Mouse (Mus musculus) stomach, embryonic 14.5 days (tissue): ENCODE data around the gene Zc3h18. TPM values are rescaled to one million over a fixed set of nuclear protein-coding genes. Genes with fewer than 3 reads are reported as not detected.

Source experiments
- ATAC-seq: fragments of 200-750 bp; cut with Nextera tagmentation; 2 replicates; pipeline ENCODE4 v1.8.0; 2017; ENCODE audit warnings: low read depth, moderate TSS enrichment; ENCODE audit not compliant: insufficient number of reproducible peaks, insufficient read depth, low FRiP score
- H3K27ac ChIP-seq: fragments of 300-500 bp; sonication (generic); 2 replicates; pipeline ENCODE4 v1.5.1; 2014; ENCODE audit warnings: mild to moderate bottlenecking, low read length, moderate library complexity, mixed read lengths
- H3K27me3 ChIP-seq: fragments of 300-500 bp; sonication (generic); 2 replicates; pipeline ENCODE4 v1.6.1; 2014; ENCODE audit warnings: low read length, control low read depth, mixed read lengths; ENCODE audit not compliant: control insufficient read depth, insufficient read depth
- H3K36me3 ChIP-seq: fragments of 300-500 bp; sonication (generic); 2 replicates; pipeline ENCODE4 v1.6.1; 2014; ENCODE audit warnings: mild to moderate bottlenecking, control low read depth, low read length, moderate library complexity, mixed read lengths; ENCODE audit not compliant: control insufficient read depth, insufficient read depth
- H3K4me1 ChIP-seq: fragments of 300-500 bp; sonication (generic); 2 replicates; pipeline ENCODE4 v1.6.1; 2014; ENCODE audit warnings: low read length, control low read depth, mixed read lengths; ENCODE audit not compliant: control insufficient read depth, insufficient read depth
- H3K4me2 ChIP-seq: fragments of 300-500 bp; sonication (generic); replicated peaks from 2 replicates; pipeline ENCODE4 v1.6.1; 2014; ENCODE audit warnings: low read depth, low read length, control low read depth
- H3K4me3 ChIP-seq: fragments of 300-500 bp; sonication (generic); 2 replicates; pipeline ENCODE4 v1.5.1; 2014; ENCODE audit warnings: low read depth, low read length, control low read depth
- H3K9ac ChIP-seq: fragments of 300-500 bp; sonication (generic); replicated peaks from 2 replicates; pipeline ENCODE4 v1.6.1; 2014; ENCODE audit warnings: low read depth, mild to moderate bottlenecking, control low read depth, low read length, moderate library complexity, mixed read lengths
- H3K9me3 ChIP-seq: fragments of 300-500 bp; sonication (generic); 2 replicates; pipeline ENCODE4 v1.6.1; 2016; ENCODE audit warnings: low read depth, low read length, control low read depth; ENCODE audit not compliant: control insufficient read depth
- WGBS: fragments of 180-500 bp; shearing (Covaris S2); extraction: QIAGEN DNeasy Blood & Tissue Kit; methylation state at CpG from one replicate; pipeline ENCODE4 v1.1.7; 2014; 5-methylcytosine and 5-hydroxymethylcytosine counted together
- polyA plus RNA-seq: library from polyadenylated mRNA; unstranded; fragments of >200 nt; fragmentation: Nextera tagmentation; extraction: Ambion mirVana; gene quantifications from 2 replicates; pipeline ENCODE4 v1.2.1, GENCODE M21; 2014

The Zc3h18 gene
- polyA plus RNA-seq, 1 experiment from 2014 or later: 30.5 TPM

- no peak overlapping the region for H3K27ac ChIP-seq
- peaks cover 25% of the 10 kb centered on the region for H3K4me1 ChIP-seq
- H3K9me3 ChIP-seq: no peaks in the 10 kb centered on the region
- no peak overlapping the region for H3K9ac ChIP-seq
- H3K36me3 ChIP-seq: peaks cover 16% of the 10 kb centered on the region; the same call in 1 of the 2 replicates
- 86% methylated on average over 13 of the region's 13 CpGs for WGBS
- no peak overlapping the region for H3K4me3 ChIP-seq
- H3K4me2 ChIP-seq: no peak overlapping the region
- peaks cover 20% of the 10 kb centered on the region for H3K27me3 ChIP-seq
- ATAC-seq: no peak
Observed at GRCm38 (mm10) chr8:122334791-122335490, 41.5 kb upstream of the Zc3h18 start.

DNA sequence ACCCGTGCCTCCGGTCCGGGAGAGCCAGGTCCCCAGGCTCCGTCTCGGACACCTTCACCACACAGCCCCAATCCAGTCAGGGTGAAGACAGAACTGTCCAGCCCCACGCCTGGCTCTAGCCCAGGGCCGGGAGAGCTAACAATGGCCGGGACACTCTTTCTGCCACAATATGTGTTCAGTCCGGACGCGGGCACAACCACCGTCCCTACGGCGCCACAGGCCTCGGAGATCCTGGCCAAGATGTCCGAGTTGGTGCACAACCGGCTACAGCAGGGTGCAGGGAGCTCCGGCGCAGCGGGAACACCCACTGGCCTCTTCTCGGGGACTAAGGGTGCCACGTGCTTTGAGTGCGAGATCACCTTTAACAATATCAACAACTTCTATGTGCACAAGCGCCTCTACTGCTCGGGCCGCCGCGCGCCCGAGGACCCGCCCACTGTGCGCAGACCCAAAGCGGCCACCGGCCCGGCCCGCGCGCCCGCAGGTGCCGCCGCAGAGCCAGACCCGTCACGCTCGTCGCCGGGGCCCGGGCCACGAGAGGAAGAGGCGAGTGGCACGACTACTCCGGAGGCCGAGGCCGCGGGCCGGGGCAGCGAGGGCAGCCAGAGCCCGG, 40.7 kb upstream of the Zc3h18 start:
- H3K27me3 ChIP-seq: peaks cover 20% of the 10 kb centered on the region
- ATAC-seq: no peak
- no peak overlapping the region for H3K27ac ChIP-seq

GRCm38 (mm10) chr8:122336251-122336910, 40.0 kb upstream of the Zc3h18 start:
- H3K9me3 ChIP-seq: no peaks in the 10 kb centered on the region
- H3K4me2 ChIP-seq: peak overlapping the region; percentile 85
- ATAC-seq: peak; percentile 39
- peaks cover 16% of the 10 kb centered on the region; the same call in 1 of the 2 replicates for H3K36me3 ChIP-seq
- WGBS: 13% methylated on average over 73 of the region's 81 CpGs
- peak overlapping the region; percentile 46 for H3K4me3 ChIP-seq
- H3K27me3 ChIP-seq: peaks cover 20% of the 10 kb centered on the region
- no peak overlapping the region for H3K27ac ChIP-seq
- peaks cover 12% of the 10 kb centered on the region; the same call in 1 of the 2 replicates for H3K4me1 ChIP-seq
- H3K9ac ChIP-seq: peak overlapping the region; percentile 21; the same call in 1 of the 2 replicates

More for the DNA sequence above, 40.7 kb upstream of the Zc3h18 start:
- Histone ChIP-seq H3K9ac (peak overlapping the region; percentile 21; the same call in 1 of the 2 replicates), H3K4me2 (peak overlapping the region; percentile 85), H3K4me3 (peak overlapping the region; percentile 46), H3K9me3 (no peaks in the 10 kb centered on the region), H3K36me3 (peaks cover 16% of the 10 kb centered on the region; the same call in 1 of the 2 replicates), H3K4me1 (peaks cover 18% of the 10 kb centered on the region)
- 19% methylated on average over 57 of the region's 57 CpGs for WGBS

DNA sequence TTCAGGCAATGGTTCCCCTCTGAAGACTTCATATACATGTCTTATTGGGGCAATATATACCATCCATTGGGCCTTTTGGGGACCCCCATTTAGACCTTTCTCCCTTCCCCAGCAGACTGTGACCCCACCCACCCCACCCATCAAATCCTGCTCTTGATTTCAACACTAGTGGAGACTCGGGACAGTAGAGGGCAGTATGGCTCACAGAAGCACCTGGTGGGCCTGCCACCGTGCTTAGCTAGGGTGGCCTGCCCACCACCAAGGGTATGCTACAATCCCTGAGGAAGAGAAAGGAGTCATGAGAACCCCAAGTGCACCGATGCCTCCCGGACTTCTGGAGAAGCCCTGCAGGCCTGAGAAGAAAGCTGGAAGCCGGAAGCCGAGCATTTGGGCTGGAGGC, 37.6 kb upstream of the Zc3h18 start:
- Histone ChIP-seq H3K4me2 (no peak overlapping the region), H3K27me3 (peaks cover 20% of the 10 kb centered on the region), H3K9ac (no peak overlapping the region), H3K36me3 (peaks cover 16% of the 10 kb centered on the region; the same call in 1 of the 2 replicates), H3K9me3 (no peaks in the 10 kb centered on the region), H3K4me1 (peaks cover 25% of the 10 kb centered on the region), H3K4me3 (no peak overlapping the region), H3K27ac (no peak overlapping the region)
- no peak for ATAC-seq
- 58% methylated on average over 6 of the region's 6 CpGs for whole genome bisulfite sequencing

DNA sequence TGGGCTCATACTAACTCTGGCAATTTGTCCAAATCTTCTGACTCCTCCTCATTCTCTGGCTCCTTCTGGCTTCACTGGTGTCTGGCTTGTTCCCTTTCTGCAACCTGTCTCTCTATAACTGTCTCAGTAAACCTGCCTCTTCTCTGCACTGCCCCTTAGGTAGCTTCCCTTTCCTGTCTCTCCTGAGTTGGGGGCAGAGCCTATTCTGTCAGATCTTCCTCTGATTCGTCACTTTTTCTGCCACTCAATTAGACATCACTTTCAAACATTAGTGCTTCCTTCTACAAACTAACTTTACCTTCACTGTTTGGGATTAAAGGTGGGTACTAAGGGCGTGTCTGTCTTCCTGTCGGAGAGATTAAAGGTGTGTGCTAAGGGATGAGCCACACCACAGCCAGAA, 35.6 kb upstream of the Zc3h18 start:
- Histone ChIP-seq H3K27ac (no peak overlapping the region), H3K9me3 (no peaks in the 10 kb centered on the region), H3K4me3 (no peak overlapping the region), H3K36me3 (0 out of 2 replicates have a peak, but pooled peaks cover 6% of the 10 kb centered on the region), H3K9ac (no peak overlapping the region), H3K4me2 (no peak overlapping the region), H3K27me3 (peaks cover 16% of the 10 kb centered on the region), H3K4me1 (peaks cover 37% of the 10 kb centered on the region)
- no peak for ATAC-seq
- WGBS: 83% methylated on average over 3 of the region's 3 CpGs

GRCm38 (mm10) chr8:122341790-122342189, 34.6 kb upstream of the Zc3h18 start:
- H3K4me2 ChIP-seq: no peak overlapping the region
- H3K4me1 ChIP-seq: peaks cover 29% of the 10 kb centered on the region
- H3K27me3 ChIP-seq: peaks cover 9% of the 10 kb centered on the region
- H3K36me3 ChIP-seq: 0 out of 2 replicates have a peak, but pooled peaks cover under 1% of the 10 kb centered on the region
- H3K4me3 ChIP-seq: no peak overlapping the region
- WGBS: 78% methylated on average over 6 of the region's 6 CpGs
- no peaks in the 10 kb centered on the region for H3K9me3 ChIP-seq
- H3K9ac ChIP-seq: no peak overlapping the region
- no peak for ATAC-seq
- H3K27ac ChIP-seq: no peak overlapping the region

- 19% methylated on average over 5 of the region's 5 CpGs for WGBS
- H3K4me1 ChIP-seq: peaks cover 29% of the 10 kb centered on the region
- ATAC-seq: no peak
Observed at GRCm38 (mm10) chr8:122342362-122342761, 34.0 kb upstream of the Zc3h18 start.

DNA sequence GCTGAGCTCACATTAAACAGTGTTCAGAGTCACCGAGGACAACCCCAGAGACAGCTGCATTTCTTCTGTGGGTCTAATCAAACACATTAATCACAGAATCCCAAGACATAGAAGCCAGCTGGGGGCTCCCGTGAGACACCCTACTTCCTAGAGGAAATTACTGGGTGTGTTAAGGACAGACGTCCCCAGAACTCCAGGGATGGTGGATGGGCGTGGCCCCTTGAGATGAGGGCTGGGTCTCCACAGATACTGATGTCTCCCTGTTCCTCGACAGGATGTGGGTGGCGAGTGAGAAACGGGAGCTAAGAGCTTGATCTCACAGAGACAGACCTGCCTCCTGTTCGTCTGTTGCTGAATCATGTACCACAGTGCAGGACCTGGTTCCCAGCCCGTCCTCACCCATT, 33.6 kb upstream of the Zc3h18 start:
- Histone ChIP-seq H3K4me1 (peaks cover 29% of the 10 kb centered on the region), H3K9me3 (no peaks in the 10 kb centered on the region), H3K36me3 (no peaks in the 10 kb centered on the region), H3K9ac (no peak overlapping the region), H3K27me3 (no peaks in the 10 kb centered on the region), H3K4me2 (peak overlapping the region; percentile 45), H3K4me3 (0 out of 2 replicates have a peak overlapping the region, but pooled peaks have one; percentile 26), H3K27ac (no peak overlapping the region)
- ATAC-seq: no peak
- 4% methylated on average over 9 of the region's 9 CpGs for WGBS

More at GRCm38 (mm10) chr8:122342362-122342761, 34.0 kb upstream of the Zc3h18 start:
- Histone ChIP-seq H3K27me3 (peaks cover 4% of the 10 kb centered on the region; the same call in 1 of the 2 replicates), H3K4me2 (no peak overlapping the region; the same call in 1 of the 2 replicates), H3K36me3 (no peaks in the 10 kb centered on the region), H3K4me3 (no peak overlapping the region), H3K27ac (no peak overlapping the region), H3K9me3 (no peaks in the 10 kb centered on the region), H3K9ac (no peak overlapping the region)
